Mouse (Mus musculus) midbrain, embryonic 11.5 days (tissue): ENCODE results near the gene Vmn1r3. TPM values are rescaled to one million over a fixed set of nuclear protein-coding genes. Genes with fewer than 3 reads are reported as not detected.
"Not testable (repeated sequence)": the region's sequence is repeated elsewhere in the genome, so short reads cannot be mapped to it uniquely, and the experiment has no call there.

Source experiments
- ATAC-seq: fragments of 200-750 bp; cut with Nextera tagmentation; 2 replicates; pipeline ENCODE4 v1.8.0; 2017; ENCODE audit warnings: moderate TSS enrichment, moderate library complexity; ENCODE audit not compliant: low FRiP score
- DNase-seq: peaks from one replicate; pipeline ENCODE4 v3.0.0; 2015; ENCODE audit warnings: low spot score; ENCODE audit errors: missing footprints
- H3K27ac ChIP-seq: fragments of 300-500 bp; sonication (generic); 2 replicates; pipeline ENCODE4 v1.5.1; 2014; ENCODE audit warnings: low read depth, low read length
- H3K27me3 ChIP-seq: fragments of 300-500 bp; sonication (generic); 2 replicates; pipeline ENCODE4 v1.6.1; 2014; ENCODE audit warnings: mild to moderate bottlenecking, low read length, moderate library complexity, mixed read lengths; ENCODE audit not compliant: control insufficient read depth, insufficient read depth
- H3K36me3 ChIP-seq: fragments of 300-500 bp; sonication (generic); 2 replicates; pipeline ENCODE4 v1.6.1; 2014; ENCODE audit warnings: mild to moderate bottlenecking, low read length, moderate library complexity, mixed read lengths; ENCODE audit not compliant: control insufficient read depth, insufficient read depth
- H3K4me1 ChIP-seq: fragments of 300-500 bp; sonication (generic); 2 replicates; pipeline ENCODE4 v1.6.1; 2014; ENCODE audit warnings: low read length; ENCODE audit not compliant: control insufficient read depth, insufficient read depth
- H3K4me2 ChIP-seq: fragments of 300-500 bp; sonication (generic); 2 replicates; pipeline ENCODE4 v1.6.1; 2014; ENCODE audit warnings: mild to moderate bottlenecking, moderate library complexity
- H3K4me3 ChIP-seq: fragments of 300-500 bp; sonication (generic); 2 replicates; pipeline ENCODE4 v1.5.1; 2014; ENCODE audit warnings: low read depth, low read length
- H3K9ac ChIP-seq: fragments of 300-500 bp; sonication (generic); 2 replicates; pipeline ENCODE4 v1.6.1; 2014; ENCODE audit warnings: low read length
- H3K9me3 ChIP-seq: fragments of 300-500 bp; sonication (generic); 2 replicates; pipeline ENCODE4 v1.6.1; 2016; ENCODE audit warnings: low read length; ENCODE audit not compliant: control insufficient read depth
- WGBS: fragments of 180-500 bp; shearing (Covaris S2); extraction: QIAGEN DNeasy Blood & Tissue Kit; methylation state at CpG from one replicate; pipeline ENCODE4 v1.1.7; 2014; 5-methylcytosine and 5-hydroxymethylcytosine counted together
- polyA plus RNA-seq: library from polyadenylated mRNA; unstranded; fragments of >200 nt; fragmentation: Nextera tagmentation; extraction: Ambion mirVana; gene quantifications from 2 replicates; pipeline ENCODE4 v1.2.1, GENCODE M21; 2014

Gene Vmn1r3
- polyA plus RNA-seq, 1 experiment from 2014 or later, result not detected

DNA sequence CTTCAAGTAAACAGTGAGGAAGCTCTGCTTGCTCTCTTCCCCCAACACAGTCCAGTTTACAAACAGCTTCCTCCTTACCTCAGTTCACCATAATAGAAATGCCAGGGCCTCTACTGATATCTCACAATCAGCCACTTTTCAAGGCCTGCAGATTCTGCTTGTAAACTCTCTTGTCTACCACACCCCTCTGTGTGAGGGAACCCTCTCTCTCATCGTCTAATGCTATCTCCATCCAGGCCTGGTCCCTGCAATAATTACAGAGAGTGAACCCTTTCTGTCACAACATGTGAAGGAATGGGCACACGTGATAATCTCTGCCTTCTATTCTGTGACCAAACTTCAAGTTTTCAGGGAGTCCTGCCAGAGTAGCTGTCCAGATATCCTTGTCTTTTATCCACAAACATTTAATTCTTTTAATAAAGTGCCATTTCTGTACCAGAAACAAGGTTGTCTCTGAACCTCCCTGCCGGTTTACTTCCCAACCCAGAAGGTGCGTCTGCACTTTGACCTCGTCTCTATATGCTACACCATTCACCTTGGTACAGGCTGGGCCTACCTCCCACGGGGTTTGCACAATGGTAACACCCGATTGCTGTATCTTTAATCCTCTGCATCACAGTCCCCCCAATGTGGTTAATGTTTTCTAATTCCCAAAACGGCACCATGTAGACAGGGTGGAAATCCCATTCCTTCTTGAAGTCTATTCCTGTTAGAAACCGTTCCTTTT lies 38.5 kb upstream of the Vmn1r3 start:
- peaks cover 31% of the 10 kb centered on the region for H3K9me3 ChIP-seq
- not testable (repeated sequence) for H3K4me3 ChIP-seq, ATAC-seq

DNA sequence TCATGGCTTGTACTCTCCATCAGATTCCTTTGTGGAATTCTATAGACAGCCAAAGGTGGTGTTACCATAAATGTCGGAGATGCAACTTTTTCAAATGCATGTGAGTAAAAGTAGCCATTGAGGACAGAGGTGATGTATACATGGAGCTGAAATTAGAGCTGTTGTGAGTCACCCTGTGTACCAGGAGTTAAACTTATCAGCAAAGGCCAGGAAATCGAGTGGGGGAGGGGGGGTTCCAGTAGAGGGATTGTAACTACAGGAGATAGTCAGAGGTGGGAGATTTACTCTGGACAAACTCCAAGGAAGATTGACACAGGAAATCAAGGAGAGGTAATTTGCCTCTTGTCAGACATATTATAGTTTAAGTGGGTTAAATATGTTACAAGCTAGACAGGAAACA lies 31.2 kb upstream of the Vmn1r3 start:
- H3K27ac ChIP-seq, DNase-seq, H3K4me1 ChIP-seq, H3K27me3 ChIP-seq, H3K36me3 ChIP-seq, ATAC-seq, H3K4me3 ChIP-seq, H3K9ac ChIP-seq, H3K9me3 ChIP-seq, H3K4me2 ChIP-seq: not testable (repeated sequence)
- 76% methylated on average over 2 of the region's 2 CpGs for WGBS

More for the DNA sequence above, 38.5 kb upstream of the Vmn1r3 start:
- not testable (repeated sequence) for H3K27ac ChIP-seq, H3K27me3 ChIP-seq, DNase-seq, H3K4me2 ChIP-seq, H3K4me1 ChIP-seq, H3K36me3 ChIP-seq, H3K9ac ChIP-seq
- 65% methylated on average over 5 of the region's 9 CpGs for WGBS

DNA sequence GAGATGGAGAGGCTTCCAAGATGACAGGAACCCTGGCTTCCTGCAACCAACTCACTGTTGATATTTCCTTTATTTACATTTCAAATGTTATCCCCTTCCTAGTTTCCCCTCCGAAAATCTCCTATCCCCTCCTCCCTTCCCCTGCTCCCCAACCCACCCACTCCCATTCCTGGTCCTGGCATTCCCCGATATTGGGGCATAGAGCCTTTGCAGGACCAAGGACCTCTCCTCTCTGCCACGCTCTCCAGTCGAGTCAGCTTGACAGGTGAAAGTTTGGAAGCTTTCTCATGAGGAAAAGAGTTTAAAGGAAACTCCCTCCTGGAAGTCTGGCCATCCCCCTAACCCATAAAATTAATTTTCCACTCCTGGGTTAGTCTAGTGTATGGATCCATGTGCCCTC lies 28.2 kb upstream of the Vmn1r3 start:
- not testable (repeated sequence) for H3K9ac ChIP-seq, H3K36me3 ChIP-seq, H3K4me3 ChIP-seq, H3K4me1 ChIP-seq, ATAC-seq, H3K9me3 ChIP-seq, H3K4me2 ChIP-seq, DNase-seq, H3K27ac ChIP-seq, H3K27me3 ChIP-seq
- 79% methylated on average over 3 of the region's 4 CpGs for WGBS

DNA sequence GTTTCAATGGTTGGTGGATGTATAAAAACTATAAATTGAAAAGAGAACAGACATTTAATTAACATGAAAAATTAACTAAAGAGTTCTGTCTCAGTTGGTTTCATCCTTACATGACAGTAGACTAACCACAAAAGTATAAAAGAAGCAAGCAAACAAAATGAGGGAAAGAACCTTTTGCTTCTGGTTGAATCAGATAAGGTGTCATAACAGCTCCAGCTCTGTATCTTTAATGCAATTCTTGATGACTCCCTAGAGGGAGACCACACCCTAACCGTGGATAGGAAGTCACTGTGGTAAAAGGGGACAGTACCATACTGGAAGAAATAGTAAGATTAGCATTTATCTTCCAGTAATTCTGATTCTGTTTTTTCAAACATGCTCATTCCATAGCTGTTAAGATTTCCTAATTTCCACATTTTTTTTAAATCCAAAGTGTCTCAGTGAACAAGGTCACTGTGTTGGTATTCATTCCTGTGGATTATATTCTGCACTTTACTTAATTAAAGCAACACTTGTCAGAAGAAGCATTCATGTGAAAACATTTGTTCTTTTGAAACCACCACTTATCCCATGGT lies 24.6 kb upstream of the Vmn1r3 start:
- WGBS, result 33% methylated on average over 1 of the region's 1 CpGs
- H3K27me3 ChIP-seq, H3K36me3 ChIP-seq, H3K4me1 ChIP-seq, H3K27ac ChIP-seq, H3K9me3 ChIP-seq, DNase-seq, H3K4me3 ChIP-seq, ATAC-seq, H3K4me2 ChIP-seq, H3K9ac ChIP-seq: not testable (repeated sequence)

DNA sequence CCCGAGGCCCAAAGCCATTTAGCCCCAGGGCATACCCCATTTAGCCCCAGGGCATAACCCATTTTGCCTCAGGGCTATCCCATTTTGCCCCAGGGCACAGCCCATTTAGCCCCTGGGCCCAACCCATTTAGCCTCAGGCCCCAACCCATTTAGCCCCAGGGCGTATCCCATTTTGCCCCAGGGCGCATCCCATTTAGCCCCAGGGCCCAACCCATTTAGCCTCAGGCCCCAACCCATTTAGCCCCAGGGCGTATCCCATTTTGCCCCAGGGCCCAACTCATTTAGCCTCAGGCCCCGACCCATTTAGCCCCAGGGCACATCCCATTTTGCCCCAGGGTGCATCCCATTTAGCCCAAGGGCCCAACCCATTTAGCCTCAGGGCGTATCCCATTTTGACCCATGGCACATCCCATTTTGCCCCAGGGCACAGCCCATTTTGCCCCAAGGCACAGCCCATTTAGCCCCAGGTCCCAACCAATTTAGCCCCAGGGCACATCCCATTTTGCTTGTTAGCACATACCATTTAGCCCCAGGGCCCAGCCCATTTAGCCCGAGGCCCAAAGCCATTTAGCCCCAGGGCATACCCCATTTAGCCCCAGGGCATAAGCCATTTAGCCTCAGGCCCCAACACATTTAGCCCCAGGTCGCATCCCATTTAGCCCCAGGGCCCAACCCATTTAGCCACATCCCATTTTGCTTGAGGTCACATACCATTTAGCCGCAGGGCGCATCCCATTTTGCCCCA lies 8.2 kb downstream of the Vmn1r3 start:
- H3K27me3 ChIP-seq, H3K36me3 ChIP-seq, H3K4me3 ChIP-seq, DNase-seq, H3K27ac ChIP-seq, H3K4me1 ChIP-seq, H3K4me2 ChIP-seq, ATAC-seq, H3K9ac ChIP-seq: not testable (repeated sequence)
- H3K9me3 ChIP-seq, result peaks cover 29% of the 10 kb centered on the region
- WGBS, result 83% methylated on average over 10 of the region's 10 CpGs

DNA sequence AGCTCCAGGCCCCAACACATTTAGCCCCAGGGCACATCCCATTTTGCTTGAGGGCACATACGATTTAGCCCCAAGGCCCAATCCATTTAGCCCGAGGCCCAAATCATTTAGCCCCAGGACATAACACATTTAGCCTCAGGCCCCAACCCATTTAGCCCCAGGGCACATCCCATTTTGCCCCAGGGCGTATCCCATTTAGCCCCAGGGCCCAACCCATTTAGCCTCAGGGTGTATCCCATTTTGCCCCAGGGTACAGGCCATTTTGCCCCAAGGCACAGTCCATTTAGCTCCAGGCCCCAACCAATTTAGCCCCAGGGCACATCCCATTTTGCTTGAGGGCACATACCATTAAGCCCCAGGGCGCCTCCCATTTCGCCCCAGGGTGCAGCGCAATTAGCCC lies 9.0 kb downstream of the Vmn1r3 start:
- not testable (repeated sequence) for ATAC-seq, H3K4me3 ChIP-seq, H3K27ac ChIP-seq, DNase-seq, H3K4me2 ChIP-seq, H3K9ac ChIP-seq, H3K27me3 ChIP-seq, H3K4me1 ChIP-seq, H3K36me3 ChIP-seq
- 88% methylated on average over 6 of the region's 6 CpGs for WGBS
- H3K9me3 ChIP-seq, result peaks cover 27% of the 10 kb centered on the region

DNA sequence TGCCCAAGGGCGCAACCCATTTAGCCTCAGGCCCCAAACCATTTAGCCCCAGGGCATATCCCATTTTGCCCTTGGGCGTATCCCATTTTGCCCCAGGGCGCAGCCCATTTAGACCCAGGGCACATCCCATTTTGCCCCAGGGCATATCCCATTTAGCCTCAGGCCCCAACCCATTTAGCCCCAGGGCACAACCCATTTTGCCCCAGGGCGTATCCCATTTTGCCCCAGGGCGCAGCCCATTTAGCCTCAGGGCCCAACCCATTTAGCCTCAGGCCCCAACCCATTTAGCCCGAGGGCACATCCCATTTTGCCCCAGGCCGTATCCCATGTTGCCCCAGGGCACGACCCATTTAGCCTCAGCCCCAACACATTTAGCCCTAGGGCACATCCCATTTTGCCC lies 9.4 kb downstream of the Vmn1r3 start:
- 88% methylated on average over 5 of the region's 8 CpGs for WGBS
- ATAC-seq, H3K4me1 ChIP-seq, DNase-seq, H3K9ac ChIP-seq, H3K27me3 ChIP-seq, H3K36me3 ChIP-seq, H3K4me2 ChIP-seq, H3K27ac ChIP-seq, H3K4me3 ChIP-seq: not testable (repeated sequence)
- H3K9me3 ChIP-seq, result peaks cover 26% of the 10 kb centered on the region

DNA sequence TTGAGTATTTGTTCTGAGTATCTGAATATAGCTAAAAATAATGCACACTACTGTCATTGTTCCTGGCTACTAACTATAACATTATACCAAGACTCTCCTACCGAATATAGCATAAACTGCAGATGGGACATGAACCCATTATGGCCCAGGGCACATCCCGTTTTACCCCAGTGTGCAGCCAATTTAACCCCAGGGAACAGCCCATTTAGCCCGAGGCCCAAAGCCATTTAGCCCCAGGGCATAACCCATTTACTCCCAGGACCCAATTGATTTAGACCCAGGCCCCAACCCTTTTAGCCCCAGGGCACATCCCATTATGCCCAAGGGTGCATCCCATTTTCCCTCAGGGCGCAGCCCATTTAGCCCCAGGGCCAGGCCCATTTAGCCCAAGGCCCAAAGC lies 10.6 kb downstream of the Vmn1r3 start:
- H3K9me3 ChIP-seq, result peaks cover 17% of the 10 kb centered on the region
- not testable (repeated sequence) for H3K4me1 ChIP-seq, H3K4me2 ChIP-seq, H3K27me3 ChIP-seq, H3K27ac ChIP-seq, H3K4me3 ChIP-seq, H3K9ac ChIP-seq, DNase-seq, ATAC-seq, H3K36me3 ChIP-seq
- WGBS, result 77% methylated on average over 4 of the region's 4 CpGs

DNA sequence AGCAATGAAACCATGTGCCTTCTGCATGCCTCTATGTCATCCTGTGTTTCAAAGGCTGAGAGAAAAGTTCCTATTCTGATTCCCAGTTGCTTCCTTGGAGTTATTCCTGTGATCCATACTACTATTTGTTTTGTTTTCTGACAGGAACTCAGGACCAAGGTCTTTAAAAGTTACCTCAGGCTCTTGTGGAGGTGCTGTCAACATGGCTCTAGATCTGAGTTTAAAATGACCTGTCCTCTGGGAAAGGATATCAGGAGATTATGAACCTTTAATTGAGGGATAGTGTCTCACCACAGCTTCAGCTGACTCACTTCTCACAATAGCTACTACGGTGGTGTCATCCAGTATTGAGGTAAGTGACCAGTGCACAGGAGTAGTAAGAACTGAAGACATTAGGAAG lies 18.1 kb downstream of the Vmn1r3 start, which contains the start of gene Vmn1r2:
Gene Vmn1r2, plus strand, starts transcription at position 301 of the 400 bp plus-strand sequence.
- not testable (repeated sequence) for H3K4me1 ChIP-seq, H3K4me3 ChIP-seq, H3K36me3 ChIP-seq, DNase-seq, H3K27ac ChIP-seq, H3K9me3 ChIP-seq, H3K9ac ChIP-seq, ATAC-seq, H3K4me2 ChIP-seq, H3K27me3 ChIP-seq
- WGBS, result no CpG with 5 or more reads among the region's 1 CpGs
